Mouse (Mus musculus): ENCODE measurements around the gene Fut2. TPM values are rescaled to one million over a fixed set of nuclear protein-coding genes. Genes with fewer than 3 reads are reported as not detected.
A peak's percentile ranks its signal among the peaks of the same experiment; 100 is the strongest.

Fut2 gene
- polyA plus RNA-seq, 1 experiment from 2014 or later = 0.38 TPM

DNA sequence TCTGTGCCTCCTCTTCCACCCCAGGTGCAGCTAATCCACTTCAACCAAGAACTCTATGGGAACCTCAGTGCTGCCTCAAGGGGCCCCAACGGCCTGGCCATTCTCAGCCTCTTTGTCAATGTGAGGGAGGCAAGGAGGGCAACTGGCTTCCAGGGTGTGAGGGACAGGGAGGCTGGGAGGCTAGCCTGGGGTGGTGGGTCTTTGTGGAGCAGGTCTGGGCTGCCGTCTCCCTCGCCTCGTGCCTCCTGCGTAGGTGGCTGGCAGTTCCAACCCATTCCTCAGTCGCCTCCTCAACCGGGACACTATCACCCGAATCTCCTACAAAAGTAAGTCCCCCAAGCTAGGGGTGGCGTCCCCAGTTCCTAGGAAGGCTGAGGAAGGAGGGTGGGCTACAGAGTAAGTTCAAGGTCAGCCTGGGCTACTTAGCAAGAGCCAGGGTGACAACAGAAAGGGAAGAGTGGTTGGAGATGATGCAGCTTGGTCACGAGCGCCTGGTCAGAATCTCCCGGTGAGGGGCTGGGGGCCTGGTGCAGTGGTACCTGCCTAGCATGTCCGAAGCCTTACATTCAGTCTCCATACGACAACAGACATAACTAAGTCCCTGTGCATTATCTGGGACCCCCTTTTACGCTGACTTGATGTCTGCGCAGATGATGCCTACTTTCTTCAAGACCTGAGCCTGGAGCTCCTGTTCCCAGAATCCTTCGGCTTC, 36.8 kb upstream of the Fut2 start:
- Histone ChIP-seq H3K4me2 (ENCODE audit: low read length) (no peak overlapping the region), H3K4me1 (replicated peaks; ENCODE audit: insufficient read depth, low read length) (peaks cover 16% of the 10 kb centered on the region)
- TF ChIP-seq CTCF (IDR thresholded peaks at IDR 0.05; ENCODE audit: low read depth) = no peak

DNA sequence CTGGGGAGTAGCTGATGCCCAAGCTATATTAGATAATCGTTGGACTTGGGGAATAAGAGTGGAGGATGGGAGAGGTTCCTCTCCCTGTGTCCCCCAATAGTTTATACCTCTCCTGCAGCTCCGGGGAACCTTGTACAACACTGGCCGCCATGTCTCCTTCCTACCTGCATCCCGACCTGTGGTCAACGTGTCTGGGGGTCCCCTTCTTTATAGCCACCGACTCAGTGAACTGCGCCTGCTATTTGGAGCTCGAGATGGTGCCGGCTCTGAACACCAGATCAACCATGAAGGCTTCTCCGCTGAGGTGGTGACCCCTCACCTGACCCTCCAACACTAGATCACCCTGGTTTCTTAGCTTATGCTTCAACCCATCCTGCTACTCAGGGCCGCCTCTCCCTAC, 36.1 kb upstream of the Fut2 start:
- Histone ChIP-seq H3K27ac (no peak overlapping the region), H3K9me3 (replicated peaks; ENCODE audit: low read length) (no peaks in the 10 kb centered on the region), H3K36me3 (ENCODE audit: insufficient read depth, low read length) (no peaks in the 10 kb centered on the region), H3K9ac (ENCODE audit: low read depth, low read length) (no peak overlapping the region), H3K4me1 (replicated peaks; ENCODE audit: insufficient read depth, low read length) (peaks cover 13% of the 10 kb centered on the region), H3K27me3 (ENCODE audit: insufficient read depth, low read length) (peaks cover 16% of the 10 kb centered on the region), H3K4me3 (replicated peaks; ENCODE audit: low read depth, low read length) (no peak overlapping the region), H3K4me2 (ENCODE audit: low read length) (no peak overlapping the region)
- TF ChIP-seq CTCF (IDR thresholded peaks at IDR 0.05; ENCODE audit: low read depth) = no peak
- ATAC-seq (replicated peaks; ENCODE audit: low FRiP score, low read depth) (no peak), DNase-seq (ENCODE audit: low spot score) (no peak)
- 89% methylated on average over 11 of the region's 11 CpGs for WGBS

More for the DNA sequence above, 36.8 kb upstream of the Fut2 start:
- 88% methylated on average over 17 of the region's 17 CpGs for WGBS
- Histone ChIP-seq H3K4me3 (replicated peaks; ENCODE audit: low read depth, low read length) (no peak overlapping the region), H3K9ac (ENCODE audit: low read depth, low read length) (no peak overlapping the region), H3K9me3 (replicated peaks; ENCODE audit: low read length) (no peaks in the 10 kb centered on the region), H3K27ac (no peak overlapping the region), H3K36me3 (ENCODE audit: insufficient read depth, low read length) (no peaks in the 10 kb centered on the region), H3K27me3 (ENCODE audit: insufficient read depth, low read length) (peaks cover 16% of the 10 kb centered on the region)
- ATAC-seq (replicated peaks; ENCODE audit: low FRiP score, low read depth) (no peak), DNase-seq (ENCODE audit: low spot score) (no peak)

DNA sequence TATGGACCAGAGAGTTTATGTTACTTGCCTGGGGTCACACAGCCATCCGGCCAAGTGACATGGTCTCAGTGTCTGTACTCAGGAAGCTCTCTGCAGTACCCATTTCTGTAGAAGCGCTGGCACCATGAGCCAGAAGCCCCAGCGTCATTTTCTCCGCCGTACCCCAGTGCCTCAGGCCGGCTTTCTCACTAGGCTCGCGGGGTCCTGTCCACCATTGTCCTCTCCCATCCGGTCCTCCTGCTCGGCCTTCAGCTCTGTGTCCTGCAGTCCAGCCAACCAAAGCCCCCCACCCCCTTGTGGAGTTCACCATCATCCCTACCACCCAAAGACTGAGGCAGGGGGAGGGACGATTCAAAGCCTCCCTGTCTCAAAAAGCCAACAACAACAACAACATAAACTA, 35.4 kb upstream of the Fut2 start:
- H3K27me3 ChIP-seq (ENCODE audit: insufficient read depth, low read length) = peaks cover 16% of the 10 kb centered on the region
- peak overlapping the region; percentile 58; the same call in 1 of the 2 replicates for H3K4me2 ChIP-seq (ENCODE audit: low read length)
- no peaks in the 10 kb centered on the region for H3K36me3 ChIP-seq (ENCODE audit: insufficient read depth, low read length)
- no peak for TF ChIP-seq CTCF (IDR thresholded peaks at IDR 0.05; ENCODE audit: low read depth)
- no peaks in the 10 kb centered on the region for H3K9me3 ChIP-seq (replicated peaks; ENCODE audit: low read length)
- H3K27ac ChIP-seq = no peak overlapping the region
- 83% methylated on average over 11 of the region's 11 CpGs for WGBS
- no peak overlapping the region for H3K9ac ChIP-seq (ENCODE audit: low read depth, low read length)
- DNase-seq (ENCODE audit: low spot score) (no peak), ATAC-seq (replicated peaks; ENCODE audit: low FRiP score, low read depth) (no peak)
- no peak overlapping the region for H3K4me3 ChIP-seq (replicated peaks; ENCODE audit: low read depth, low read length)
- H3K4me1 ChIP-seq (replicated peaks; ENCODE audit: insufficient read depth, low read length) = peaks cover 13% of the 10 kb centered on the region

DNA sequence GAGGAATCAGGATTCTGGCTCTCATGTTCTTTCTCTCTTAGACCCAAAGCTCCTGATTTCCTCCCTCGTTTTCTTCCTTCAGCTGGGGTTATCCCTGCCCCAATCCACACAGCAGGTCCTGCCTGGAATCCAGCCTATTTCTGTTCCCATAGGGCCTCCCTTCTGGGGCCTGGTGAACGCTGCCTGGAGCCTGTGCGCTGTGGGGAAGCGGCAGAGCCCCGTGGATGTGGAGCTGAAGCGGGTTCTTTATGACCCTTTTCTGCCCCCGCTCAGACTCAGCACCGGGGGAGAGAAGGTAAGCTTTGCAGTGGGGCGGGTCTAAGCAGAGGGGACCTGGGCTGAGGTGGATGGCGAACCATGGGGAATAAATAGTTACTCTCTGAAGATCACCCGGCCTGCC, 34.9 kb upstream of the Fut2 start:
- Histone ChIP-seq H3K9ac (ENCODE audit: low read depth, low read length) (peak overlapping the region; percentile 36; the same call in 1 of the 2 replicates), H3K4me1 (replicated peaks; ENCODE audit: insufficient read depth, low read length) (peaks cover 13% of the 10 kb centered on the region), H3K4me2 (ENCODE audit: low read length) (peak overlapping the region; percentile 58), H3K27me3 (ENCODE audit: insufficient read depth, low read length) (peaks cover 16% of the 10 kb centered on the region), H3K9me3 (replicated peaks; ENCODE audit: low read length) (no peaks in the 10 kb centered on the region), H3K36me3 (ENCODE audit: insufficient read depth, low read length) (no peaks in the 10 kb centered on the region), H3K4me3 (replicated peaks; ENCODE audit: low read depth, low read length) (peak overlapping the region; percentile 25; the same call in 1 of the 2 replicates), H3K27ac (peak overlapping the region; percentile 20; the same call in 1 of the 2 replicates)
- DNase-seq (ENCODE audit: low spot score) (no peak), ATAC-seq (replicated peaks; ENCODE audit: low FRiP score, low read depth) (no peak)
- TF ChIP-seq CTCF (IDR thresholded peaks at IDR 0.05; ENCODE audit: low read depth) = no peak
- WGBS = 28% methylated on average over 11 of the region's 11 CpGs

DNA sequence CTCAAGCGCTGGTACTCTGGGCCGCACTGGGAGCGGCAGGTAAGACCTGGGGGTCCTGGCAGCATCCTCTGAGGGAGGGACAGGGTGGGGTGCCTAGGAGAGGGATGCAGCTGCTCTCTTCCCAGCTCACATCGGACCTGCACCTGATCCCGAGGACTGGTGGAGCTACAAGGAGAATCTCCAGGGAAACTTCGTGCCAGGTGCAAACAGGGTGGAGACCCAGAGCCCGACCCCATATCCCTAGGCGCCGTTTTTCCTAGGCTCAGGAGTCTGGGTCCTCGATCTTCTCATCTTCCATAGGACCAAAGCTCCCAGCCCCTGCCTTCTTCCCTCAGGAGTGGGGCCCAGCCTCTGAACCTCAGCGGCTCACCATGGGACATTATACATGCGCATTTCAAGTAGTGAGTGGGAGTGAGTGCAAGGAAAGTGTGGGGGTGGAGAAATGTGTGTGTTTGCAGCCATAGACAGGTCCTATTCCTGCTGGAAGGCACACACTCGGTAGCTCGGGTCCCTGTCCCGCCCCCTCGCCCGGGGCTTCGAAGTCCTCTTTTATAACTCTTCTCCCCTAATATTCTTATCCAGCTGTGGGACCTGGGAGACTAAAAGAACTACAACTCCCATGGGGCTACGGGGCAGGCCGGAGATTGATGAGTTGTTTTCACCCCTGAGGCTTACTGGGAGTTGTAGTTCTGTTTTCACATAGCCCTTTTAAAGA, 34.3 kb upstream of the Fut2 start:
- peak overlapping the region; percentile 25 for H3K4me3 ChIP-seq (replicated peaks; ENCODE audit: low read depth, low read length)
- no peak overlapping the region for H3K27ac ChIP-seq

DNA sequence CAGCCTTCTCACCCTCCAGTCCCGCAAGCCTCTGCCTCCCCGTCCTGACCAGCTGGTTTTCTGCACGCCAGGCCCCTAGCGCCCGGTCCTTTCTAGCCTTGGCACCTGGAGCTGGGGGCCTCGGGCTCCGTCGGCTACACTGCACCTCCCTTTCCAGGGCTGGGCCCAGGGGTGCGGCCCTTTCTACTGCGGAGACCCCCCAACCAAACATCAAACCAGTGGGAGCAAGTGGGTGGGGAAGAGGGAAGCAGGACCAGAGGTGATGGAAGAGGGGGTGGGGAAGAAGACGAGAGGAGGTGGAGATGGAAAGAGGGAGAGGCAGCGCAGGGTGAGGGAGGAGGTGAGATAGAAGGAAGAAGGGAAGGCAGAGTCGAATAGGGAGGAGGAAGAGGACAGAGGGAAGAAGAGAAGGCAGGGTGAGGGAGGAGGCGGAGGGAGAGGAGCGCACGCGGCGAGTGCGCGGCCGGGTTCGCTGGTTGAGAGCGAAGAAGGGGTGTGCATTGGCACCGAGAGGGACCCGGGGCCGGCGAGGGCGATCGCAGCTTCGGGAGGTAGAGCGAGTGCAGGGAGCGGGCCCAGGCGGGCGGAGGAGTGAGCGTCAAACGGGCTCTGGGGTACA, 33.4 kb upstream of the Fut2 start, which contains the start of gene Car11:
Gene Car11 (plus strand): TSS at position 321 of the 619 bp plus-strand sequence.
- H3K4me1 ChIP-seq (replicated peaks; ENCODE audit: insufficient read depth, low read length) = peaks cover 7% of the 10 kb centered on the region
- peak within 1 kb of the TSS; percentile 25 for H3K4me3 ChIP-seq (replicated peaks; ENCODE audit: low read depth, low read length)
- no peak for DNase-seq (ENCODE audit: low spot score)
- TF ChIP-seq CTCF (IDR thresholded peaks at IDR 0.05; ENCODE audit: low read depth) = no peak
- WGBS = 2% methylated on average over 34 of the region's 36 CpGs
- ATAC-seq (replicated peaks; ENCODE audit: low FRiP score, low read depth) = no peak
- H3K27me3 ChIP-seq (ENCODE audit: insufficient read depth, low read length) = peaks cover 16% of the 10 kb centered on the region
- H3K27ac ChIP-seq = no peak within 1 kb of the TSS
- H3K9ac ChIP-seq (ENCODE audit: low read depth, low read length) = peak within 1 kb of the TSS; percentile 23
- H3K4me2 ChIP-seq (ENCODE audit: low read length) = peak within 1 kb of the TSS; percentile 58
- H3K36me3 ChIP-seq (ENCODE audit: insufficient read depth, low read length) = no peaks in the 10 kb centered on the region
- H3K9me3 ChIP-seq (replicated peaks; ENCODE audit: low read length) = no peaks in the 10 kb centered on the region

More for the DNA sequence above, 34.3 kb upstream of the Fut2 start:
- Histone ChIP-seq H3K27me3 (ENCODE audit: insufficient read depth, low read length) (peaks cover 16% of the 10 kb centered on the region), H3K4me2 (ENCODE audit: low read length) (peak overlapping the region; percentile 58), H3K9me3 (replicated peaks; ENCODE audit: low read length) (no peaks in the 10 kb centered on the region), H3K9ac (ENCODE audit: low read depth, low read length) (peak overlapping the region; percentile 36), H3K4me1 (replicated peaks; ENCODE audit: insufficient read depth, low read length) (peaks cover 7% of the 10 kb centered on the region), H3K36me3 (ENCODE audit: insufficient read depth, low read length) (no peaks in the 10 kb centered on the region)
- no peak for ATAC-seq (replicated peaks; ENCODE audit: low FRiP score, low read depth)
- under 1% methylated on average over 20 of the region's 20 CpGs for WGBS
- TF ChIP-seq CTCF (IDR thresholded peaks at IDR 0.05; ENCODE audit: low read depth) = no peak
- DNase-seq (ENCODE audit: low spot score) = peak; percentile 95
